Mouse (Mus musculus): ENCODE measurements around the gene Hist1h3b. TPM values are rescaled to one million over a fixed set of nuclear protein-coding genes. Genes with fewer than 3 reads are reported as not detected.
"Not testable (repeated sequence)": the region's sequence is repeated elsewhere in the genome, so short reads cannot be mapped to it uniquely, and the experiment has no call there.

Hist1h3b gene
- polyA plus RNA-seq, 1 experiment = not detected

DNA sequence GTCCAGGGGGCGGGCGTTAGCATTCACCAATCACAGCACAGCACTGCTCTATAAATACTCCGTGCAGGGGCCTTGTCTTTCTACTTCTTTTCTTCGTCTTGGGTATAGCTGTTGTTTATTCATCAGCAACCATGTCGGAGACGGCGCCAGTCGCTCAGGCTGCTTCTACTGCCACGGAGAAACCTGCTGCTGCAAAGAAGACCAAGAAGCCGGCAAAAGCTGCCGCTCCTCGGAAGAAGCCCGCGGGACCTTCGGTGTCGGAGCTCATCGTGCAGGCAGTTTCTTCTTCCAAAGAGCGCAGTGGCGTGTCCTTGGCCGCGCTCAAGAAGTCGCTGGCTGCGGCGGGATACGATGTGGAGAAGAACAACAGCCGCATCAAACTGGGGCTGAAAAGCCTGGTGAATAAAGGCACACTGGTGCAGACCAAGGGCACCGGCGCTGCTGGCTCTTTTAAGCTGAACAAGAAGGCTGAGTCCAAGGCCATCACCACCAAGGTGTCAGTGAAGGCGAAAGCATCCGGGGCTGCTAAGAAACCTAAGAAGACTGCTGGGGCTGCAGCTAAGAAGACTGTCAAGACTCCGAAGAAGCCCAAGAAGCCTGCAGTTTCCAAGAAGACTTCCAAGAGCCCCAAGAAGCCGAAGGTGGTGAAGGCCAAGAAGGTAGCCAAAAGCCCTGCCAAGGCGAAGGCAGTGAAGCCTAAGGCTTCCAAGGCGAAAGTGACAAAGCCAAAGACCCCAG, 11.7 kb downstream of the Hist1h3b start, which contains the start of gene Hist1h1a:
Gene Hist1h1a (plus strand): TSS at position 81 of the 738 bp plus-strand sequence.
- 2% methylated on average over 34 of the region's 34 CpGs for WGBS
- Histone ChIP-seq H3K27ac (ENCODE audit: insufficient read depth, low read depth, low read length) (peak within 1 kb of the TSS; percentile 79), H3K4me1 (ENCODE audit: control insufficient read depth, insufficient read depth, low read length) (peaks cover 3% of the 10 kb centered on the region; the same call in 1 of the 2 replicates), H3K4me3 (ENCODE audit: insufficient read depth, low read depth, low read length) (peak within 1 kb of the TSS; percentile 53)
- no peak for TF ChIP-seq CTCF (IDR thresholded peaks at IDR 0.05; ENCODE audit: insufficient read depth, low read depth, low read length)
- TF ChIP-seq POLR2A (IDR thresholded peaks at IDR 0.05; ENCODE audit: insufficient read depth, low read depth, low read length) = peak; percentile 77

GRCm38 (mm10) chr13:23764324-23765171, 12.5 kb downstream of the Hist1h3b start:
- WGBS = 40% methylated on average over 12 of the region's 12 CpGs
- TF ChIP-seq POLR2A (IDR thresholded peaks at IDR 0.05; ENCODE audit: insufficient read depth, low read depth, low read length) (no peak), CTCF (IDR thresholded peaks at IDR 0.05; ENCODE audit: insufficient read depth, low read depth, low read length) (no peak)
- peaks cover 3% of the 10 kb centered on the region; the same call in 1 of the 2 replicates for H3K4me1 ChIP-seq (ENCODE audit: control insufficient read depth, insufficient read depth, low read length)
- peak overlapping the region; percentile 53 for H3K4me3 ChIP-seq (ENCODE audit: insufficient read depth, low read depth, low read length)
- H3K27ac ChIP-seq (ENCODE audit: insufficient read depth, low read depth, low read length) = 0 out of 2 replicates have a peak overlapping the region, but pooled peaks have one; percentile 74

- WGBS = 89% methylated on average over 1 of the region's 1 CpGs
- no peak overlapping the region for H3K27ac ChIP-seq (ENCODE audit: insufficient read depth, low read depth, low read length)
- TF ChIP-seq CTCF (IDR thresholded peaks at IDR 0.05; ENCODE audit: insufficient read depth, low read depth, low read length) = no peak
- no peak for TF ChIP-seq POLR2A (IDR thresholded peaks at IDR 0.05; ENCODE audit: insufficient read depth, low read depth, low read length)
- H3K4me1 ChIP-seq (ENCODE audit: control insufficient read depth, insufficient read depth, low read length) = peaks cover 3% of the 10 kb centered on the region; the same call in 1 of the 2 replicates
- H3K4me3 ChIP-seq (ENCODE audit: insufficient read depth, low read depth, low read length) = no peak overlapping the region
Observed at GRCm38 (mm10) chr13:23765172-23765513, 13.1 kb downstream of the Hist1h3b start.

- Histone ChIP-seq H3K4me3 (ENCODE audit: insufficient read depth, low read depth, low read length) (no peak overlapping the region), H3K27ac (ENCODE audit: insufficient read depth, low read depth, low read length) (no peak overlapping the region), H3K4me1 (ENCODE audit: control insufficient read depth, insufficient read depth, low read length) (peaks cover 3% of the 10 kb centered on the region; the same call in 1 of the 2 replicates)
- no peak for TF ChIP-seq CTCF (IDR thresholded peaks at IDR 0.05; ENCODE audit: insufficient read depth, low read depth, low read length)
- TF ChIP-seq POLR2A (IDR thresholded peaks at IDR 0.05; ENCODE audit: insufficient read depth, low read depth, low read length) = no peak
Observed at GRCm38 (mm10) chr13:23766772-23767171, 14.7 kb downstream of the Hist1h3b start.

DNA sequence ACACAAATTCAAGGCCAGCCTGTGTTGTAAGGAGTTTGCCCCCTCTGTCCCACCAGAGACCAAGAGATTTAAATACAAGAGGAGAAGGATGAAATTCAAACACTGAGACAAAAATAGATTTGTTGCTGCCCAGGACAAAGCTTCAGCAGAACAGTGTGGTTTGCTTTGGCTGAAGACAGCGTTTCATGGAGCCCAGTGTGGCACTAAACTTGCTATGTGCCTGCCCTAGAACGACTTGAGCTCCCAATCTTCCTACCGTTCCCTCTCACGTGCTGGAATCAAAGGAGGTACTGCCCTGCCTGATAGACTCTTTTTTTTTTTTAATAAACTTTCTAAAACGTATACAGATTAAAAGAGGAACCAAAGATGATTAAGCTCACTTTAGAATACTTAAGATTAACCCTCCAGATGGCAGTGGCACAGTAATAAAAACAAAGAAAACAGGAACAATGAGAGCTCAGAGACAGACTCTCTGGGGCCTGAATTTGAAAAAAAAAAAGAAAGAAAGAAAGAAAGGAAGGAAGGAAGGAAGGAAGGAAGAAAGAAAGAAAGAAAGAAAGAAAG, 16.8 kb downstream of the Hist1h3b start:
- TF ChIP-seq POLR2A (IDR thresholded peaks at IDR 0.05; ENCODE audit: insufficient read depth, low read depth, low read length) (no peak), CTCF (IDR thresholded peaks at IDR 0.05; ENCODE audit: insufficient read depth, low read depth, low read length) (no peak)
- Histone ChIP-seq H3K4me3 (ENCODE audit: insufficient read depth, low read depth, low read length) (no peak overlapping the region), H3K27ac (ENCODE audit: insufficient read depth, low read depth, low read length) (no peak overlapping the region), H3K4me1 (ENCODE audit: control insufficient read depth, insufficient read depth, low read length) (peaks cover 6% of the 10 kb centered on the region)
- 45% methylated on average over 5 of the region's 5 CpGs for WGBS

DNA sequence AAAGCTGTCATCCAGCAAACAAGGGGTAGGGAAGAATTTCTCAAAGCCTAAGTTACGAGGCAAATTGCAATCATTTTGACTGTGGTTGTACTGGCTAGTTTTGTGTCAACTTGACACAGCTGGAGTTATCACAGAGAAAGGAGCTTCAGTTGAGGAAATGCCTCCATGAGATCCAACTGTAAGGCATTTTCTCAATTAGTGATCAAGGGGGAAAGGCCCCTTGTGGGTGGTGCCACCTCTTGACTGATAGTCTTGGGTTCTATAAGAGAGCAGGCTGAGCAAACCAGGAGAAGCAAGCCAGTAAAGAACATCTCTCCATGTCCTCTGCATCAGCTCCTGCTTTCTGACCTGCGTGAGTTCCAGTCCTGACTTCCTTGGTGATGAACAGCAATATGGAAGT, 17.5 kb downstream of the Hist1h3b start, which contains the start of gene Trim38:
Gene Trim38 (plus strand): TSS at position 301 of the 400 bp plus-strand sequence.
- not testable (repeated sequence) for H3K4me3 ChIP-seq (ENCODE audit: insufficient read depth, low read depth, low read length); H3K27ac ChIP-seq (ENCODE audit: insufficient read depth, low read depth, low read length); H3K4me1 ChIP-seq (ENCODE audit: control insufficient read depth, insufficient read depth, low read length)
- WGBS = 92% methylated on average over 2 of the region's 2 CpGs

DNA sequence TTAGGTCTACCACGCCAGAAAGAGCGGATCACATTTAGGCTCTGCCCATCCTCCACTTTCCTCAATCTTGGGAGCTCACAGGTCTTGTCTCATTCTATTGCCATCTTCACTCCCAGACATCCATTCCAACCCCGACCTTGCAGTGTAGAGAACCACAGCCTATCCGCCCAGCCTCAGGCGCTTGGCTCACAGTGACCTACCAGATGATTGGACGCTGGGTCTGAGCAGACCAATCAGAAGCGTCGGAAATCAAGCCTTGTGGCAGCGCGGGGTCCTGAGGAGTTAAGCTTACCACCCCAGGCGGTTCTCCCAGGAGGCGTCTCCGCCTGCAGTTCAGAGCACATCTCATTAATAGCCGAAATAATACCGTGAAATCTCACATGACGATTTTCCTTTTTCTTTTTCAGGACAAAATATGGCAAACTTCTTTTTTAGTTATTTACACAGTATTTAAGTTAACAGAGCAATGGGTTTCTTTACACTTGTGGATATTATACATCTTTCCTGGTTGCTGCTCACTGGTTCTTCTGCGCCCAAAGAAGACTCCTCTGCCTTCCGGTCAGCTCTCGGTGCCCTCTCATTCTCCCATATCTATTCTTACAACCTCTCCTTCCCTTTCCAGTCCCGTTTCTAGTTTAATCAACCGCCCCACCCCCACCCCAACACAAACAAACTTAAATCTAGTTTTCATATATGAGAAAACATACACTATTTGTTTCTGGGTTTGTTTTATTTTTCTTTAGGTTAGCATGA, 20.7 kb downstream of the Hist1h3b start:
- H3K4me3 ChIP-seq (ENCODE audit: insufficient read depth, low read depth, low read length) = no peak overlapping the region
- peaks cover 3% of the 10 kb centered on the region for H3K4me1 ChIP-seq (ENCODE audit: control insufficient read depth, insufficient read depth, low read length)
- TF ChIP-seq POLR2A (IDR thresholded peaks at IDR 0.05; ENCODE audit: insufficient read depth, low read depth, low read length) = no peak
- no peak for TF ChIP-seq CTCF (IDR thresholded peaks at IDR 0.05; ENCODE audit: insufficient read depth, low read depth, low read length)
- H3K27ac ChIP-seq (ENCODE audit: insufficient read depth, low read depth, low read length) = no peak overlapping the region
- 26% methylated on average over 21 of the region's 21 CpGs for WGBS

DNA sequence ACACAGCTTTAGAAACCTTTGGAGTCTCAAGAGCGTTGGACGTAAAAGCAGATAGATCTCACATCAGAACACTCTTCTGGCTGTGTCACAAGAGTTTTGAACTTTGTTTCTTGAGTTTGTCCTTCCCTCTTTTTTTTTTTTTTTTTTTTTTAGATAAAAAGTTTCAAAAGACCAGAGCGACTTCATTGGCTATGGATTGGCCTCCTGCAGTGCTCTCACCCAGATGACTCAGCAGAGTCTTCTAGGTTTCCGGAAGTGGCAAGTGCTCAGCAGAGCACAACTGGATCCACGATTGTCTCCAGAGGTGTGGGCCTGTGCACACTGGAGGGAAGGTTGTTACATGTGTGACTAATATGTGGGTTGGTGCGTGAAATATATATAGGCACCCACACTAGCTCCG, 26.3 kb downstream of the Hist1h3b start:
- Histone ChIP-seq H3K27ac (ENCODE audit: insufficient read depth, low read depth, low read length) (no peak overlapping the region), H3K4me1 (ENCODE audit: control insufficient read depth, insufficient read depth, low read length) (no peaks in the 10 kb centered on the region), H3K4me3 (ENCODE audit: insufficient read depth, low read depth, low read length) (no peak overlapping the region)
- TF ChIP-seq CTCF (IDR thresholded peaks at IDR 0.05; ENCODE audit: insufficient read depth, low read depth, low read length) (no peak), POLR2A (IDR thresholded peaks at IDR 0.05; ENCODE audit: insufficient read depth, low read depth, low read length) (no peak)
- 87% methylated on average over 7 of the region's 7 CpGs for whole genome bisulfite sequencing
